Mouse (Mus musculus) cerebellum, adult 9-10 months (tissue): ENCODE data around the gene Fyttd1.

ENCODE experiments used
- DNase-seq: peaks from one replicate; pipeline ENCODE4 v3.0.0; 2022

Fyttd1 gene

DNA sequence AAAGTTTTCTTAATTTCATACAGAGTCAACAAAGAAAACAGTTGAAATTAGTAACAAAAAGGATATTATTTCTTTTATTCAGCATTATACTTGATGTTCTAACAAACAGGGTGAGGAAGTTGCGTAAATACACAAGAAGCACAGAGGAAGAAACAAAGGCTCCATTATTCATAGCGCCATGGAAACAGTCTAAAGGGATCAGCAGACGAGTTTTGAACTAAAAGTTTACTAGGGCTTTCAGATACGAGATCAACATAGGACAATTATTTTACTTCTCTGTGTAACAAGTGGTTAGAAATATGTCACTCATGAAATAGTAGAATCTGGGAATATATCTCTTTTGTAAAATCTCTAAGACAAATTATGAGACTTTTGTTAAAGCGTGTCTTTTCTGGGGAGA is 68.1 kb downstream of the Fyttd1 start:
- DNase-seq, result no peak

DNA sequence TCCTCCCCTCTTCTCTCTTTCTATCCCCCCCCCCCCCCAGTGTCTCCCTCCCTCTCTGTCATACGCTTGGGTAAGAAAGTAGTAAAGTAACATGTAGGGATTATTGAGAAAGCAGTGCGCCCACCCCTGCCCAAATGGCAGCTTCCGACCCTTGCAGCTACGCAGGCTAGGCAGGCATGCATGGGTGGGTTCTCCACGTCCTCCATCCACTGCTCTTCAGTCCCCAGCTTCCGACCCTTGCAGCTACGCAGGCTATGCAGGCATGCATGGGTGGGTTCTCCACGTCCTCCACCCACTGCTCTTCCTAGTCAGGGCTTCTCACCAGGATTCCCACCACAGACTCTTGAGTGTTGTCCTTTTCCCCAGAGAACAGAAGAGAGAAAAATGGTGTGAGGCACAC is 70.7 kb downstream of the Fyttd1 start:
- DNase-seq, result no peak

DNA sequence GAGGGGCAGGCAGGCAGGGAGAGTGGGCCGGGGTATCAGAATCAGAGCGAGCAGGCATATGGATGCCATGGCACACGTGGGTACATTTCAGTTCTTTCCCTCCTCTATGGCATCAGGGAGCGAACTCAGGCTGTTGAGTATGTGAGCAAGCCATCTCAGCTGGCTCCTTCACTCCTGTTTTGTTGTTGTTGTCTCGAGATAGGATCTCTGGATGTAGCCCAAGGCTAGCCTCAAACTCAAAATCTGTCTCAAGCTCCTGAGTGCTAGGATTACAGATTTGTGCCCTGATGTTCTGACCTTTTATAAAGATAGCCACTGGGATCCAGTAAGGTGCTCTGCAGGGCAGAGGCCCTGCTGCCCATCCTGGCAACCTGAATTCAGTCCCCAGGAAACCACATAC is 71.4 kb downstream of the Fyttd1 start:
- no peak for DNase-seq

DNA sequence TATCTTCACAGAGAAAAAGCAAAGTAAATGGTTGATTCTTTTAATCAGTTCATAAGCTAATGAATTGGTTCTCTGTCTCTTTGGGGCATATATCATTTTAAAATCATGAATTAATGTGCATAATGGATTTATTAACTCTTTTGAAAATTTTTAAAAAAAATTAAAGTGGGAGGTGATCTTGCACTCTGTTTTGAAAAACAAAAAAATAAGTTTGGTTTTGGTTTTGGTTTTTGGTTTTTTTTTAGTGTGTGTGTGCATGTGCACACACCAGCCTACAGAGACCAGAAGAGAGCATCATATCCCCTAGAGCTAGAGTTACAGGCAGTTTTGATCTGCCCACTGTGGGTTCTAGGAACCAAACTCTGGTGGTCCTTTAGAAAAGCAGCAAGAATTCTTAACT is 72.0 kb downstream of the Fyttd1 start:
- DNase-seq, result no peak

DNA sequence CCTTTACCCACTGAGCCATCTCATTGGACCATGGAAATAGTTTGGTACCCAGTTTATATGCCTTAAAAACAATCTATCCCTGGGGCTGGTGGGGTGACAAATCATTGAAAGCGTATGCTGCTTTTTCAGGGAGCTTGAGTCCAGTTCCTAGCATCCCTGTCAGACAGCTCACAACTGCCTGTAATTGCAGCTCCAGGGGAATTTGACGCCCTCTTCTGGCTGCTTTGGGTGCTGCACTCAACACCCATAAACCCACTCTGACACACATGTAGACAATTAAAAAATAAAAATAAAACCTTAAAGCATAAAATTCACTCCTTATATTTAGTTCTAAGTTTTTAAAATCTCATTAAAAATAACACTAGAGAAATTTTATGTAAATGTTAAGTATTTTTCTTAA is 73.8 kb downstream of the Fyttd1 start:
- DNase-seq, result no peak

DNA sequence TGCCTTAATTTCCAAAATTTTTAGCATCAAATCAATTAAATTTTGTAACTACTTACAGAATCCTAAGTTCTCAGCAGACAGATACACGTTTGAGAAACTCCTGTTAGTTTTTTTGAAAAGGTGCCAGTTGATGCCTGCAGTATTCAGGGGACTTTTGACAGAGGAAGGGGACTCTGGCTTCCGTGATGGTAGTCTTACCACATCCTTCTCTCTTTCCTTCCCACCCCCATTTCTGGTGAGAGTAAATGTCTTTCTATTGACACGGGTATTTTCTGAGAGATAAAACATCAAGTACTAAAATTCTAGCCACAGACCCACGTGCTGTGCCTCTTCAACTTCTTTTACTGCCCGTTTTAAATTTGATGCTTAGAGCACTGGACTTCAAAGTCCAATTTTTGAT is 76.5 kb downstream of the Fyttd1 start:
- no peak for DNase-seq

DNA sequence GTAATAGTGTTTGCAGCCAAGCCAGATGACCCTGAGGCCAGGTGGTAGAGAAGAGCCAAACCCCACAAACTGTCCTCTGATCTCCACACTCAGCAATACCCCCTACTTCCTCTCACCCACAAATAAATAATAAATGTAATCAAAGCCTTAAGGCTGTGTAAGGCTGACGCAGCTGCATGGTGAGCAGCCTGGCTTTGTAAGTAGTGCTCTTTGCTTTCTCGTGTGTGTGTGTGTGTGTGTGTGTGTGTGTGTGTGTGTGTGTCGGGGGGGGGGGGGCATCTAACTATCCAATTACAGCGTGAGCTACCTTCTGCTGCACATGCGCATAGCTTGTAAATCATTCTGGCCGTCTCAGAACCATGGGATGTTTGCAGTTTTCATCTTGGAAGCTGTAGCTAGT is 77.0 kb downstream of the Fyttd1 start:
- no peak for DNase-seq

DNA sequence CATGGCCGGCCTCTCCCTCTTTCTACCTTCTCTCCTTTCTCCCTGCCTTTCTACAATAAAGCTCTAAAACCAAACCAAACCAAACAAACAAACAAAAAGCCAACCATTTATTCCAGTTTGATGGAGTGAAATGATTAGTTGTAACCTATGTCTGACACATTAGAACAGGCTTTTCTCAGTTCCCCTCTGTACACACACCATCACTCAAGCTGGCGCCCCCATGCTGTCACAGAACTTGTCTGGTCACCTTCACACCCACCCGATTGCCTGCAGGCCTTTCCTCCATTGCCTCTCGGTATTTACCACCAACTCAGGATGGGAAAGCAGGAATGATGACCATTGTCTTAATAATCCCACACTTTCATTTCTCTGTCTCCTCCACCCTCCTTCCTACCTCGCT is 79.6 kb downstream of the Fyttd1 start:
- no peak for DNase-seq
